Mouse (Mus musculus) gastrocnemius, adult 8-10 months (tissue): ENCODE results near the gene Pou2f3. TPM values are rescaled to one million over a fixed set of nuclear protein-coding genes. Genes with fewer than 3 reads are reported as not detected.

Source experiments
- DNase-seq, 2 experiments: peaks; one replicate each; pipeline ENCODE4 v3.0.0; 2022; ENCODE audit warnings: low spot score in 2 of 2
- total RNA-seq, 4 experiments: library from RNA; stranded (reverse); gene quantifications; 2 replicates each; pipeline ENCODE4 v1.2.4; 2022

Gene Pou2f3
- total RNA-seq, result not detected

DNA sequence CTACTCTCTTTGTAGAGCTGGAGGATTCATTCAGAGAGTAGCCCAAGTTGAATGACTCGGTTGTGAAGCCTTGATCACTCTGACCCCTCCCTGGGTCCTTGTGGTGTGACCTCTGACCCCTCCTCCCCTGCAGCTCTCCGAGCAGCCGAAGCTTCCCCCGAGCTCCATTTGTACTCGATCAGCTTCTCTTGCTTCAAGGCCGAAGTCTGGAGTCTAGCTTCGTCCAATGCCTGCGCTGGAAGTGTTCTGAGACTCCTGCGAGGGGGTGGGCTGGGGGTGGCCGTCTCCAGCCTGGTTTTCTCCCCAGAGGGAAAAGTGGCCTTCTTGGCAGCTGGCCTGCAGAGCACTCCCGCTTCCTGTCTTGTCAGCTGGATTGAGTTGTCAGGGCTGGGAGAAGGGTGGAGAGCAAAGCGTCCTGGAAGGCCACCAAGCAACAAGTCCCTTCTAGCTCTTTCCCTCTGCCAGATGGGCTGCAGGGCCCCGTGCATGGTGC lies at the start of gene Pou2f3:
Pou2f3 (minus strand) TSS at position 180 of the 493 bp plus-strand sequence.
- peak; percentile 44 to 66 for DNase-seq

DNA sequence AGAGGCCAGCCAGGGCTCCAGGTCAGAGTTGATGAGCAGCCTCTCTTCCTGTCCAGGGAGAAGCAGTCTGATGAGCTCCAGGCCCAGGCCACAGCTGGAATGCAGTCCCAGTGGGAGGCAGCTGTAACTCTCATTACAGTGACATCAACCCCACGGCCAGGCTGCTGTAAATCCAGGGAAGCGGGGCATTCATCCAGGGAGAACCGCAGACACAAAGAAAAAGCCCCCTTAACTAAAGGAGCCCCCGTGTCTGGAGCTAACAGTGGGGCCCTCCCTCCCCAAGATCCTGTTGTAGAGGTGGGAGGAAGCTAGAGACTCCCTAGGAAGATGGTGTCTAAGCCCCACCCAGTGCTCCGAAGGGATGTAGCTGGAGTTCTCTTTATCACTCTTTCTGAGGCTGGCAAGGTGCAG lies 43.1 kb upstream of the Pou2f3 start:
- peak; percentile 55 to 74 for DNase-seq

DNA sequence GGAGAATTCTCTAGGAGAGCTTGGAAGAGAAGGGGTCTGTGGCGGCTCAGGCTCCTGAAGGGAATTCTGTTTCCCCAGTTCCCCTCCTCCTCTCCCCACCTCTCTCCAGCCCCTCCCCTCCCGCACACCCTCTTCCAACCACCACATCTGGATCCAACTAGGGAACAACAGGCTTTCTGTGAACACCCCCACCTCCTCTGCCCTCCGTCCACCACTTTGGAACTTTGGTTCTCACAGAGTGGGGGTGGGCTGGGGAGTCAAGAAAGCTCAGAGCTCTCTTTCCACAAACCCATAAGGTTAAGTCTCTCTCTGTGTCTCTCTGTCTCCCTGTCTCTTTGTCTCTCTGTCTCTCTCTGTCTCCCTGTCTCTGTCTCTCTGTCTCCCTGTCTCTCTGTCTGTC lies 42.6 kb upstream of the Pou2f3 start:
- no peak for DNase-seq

DNA sequence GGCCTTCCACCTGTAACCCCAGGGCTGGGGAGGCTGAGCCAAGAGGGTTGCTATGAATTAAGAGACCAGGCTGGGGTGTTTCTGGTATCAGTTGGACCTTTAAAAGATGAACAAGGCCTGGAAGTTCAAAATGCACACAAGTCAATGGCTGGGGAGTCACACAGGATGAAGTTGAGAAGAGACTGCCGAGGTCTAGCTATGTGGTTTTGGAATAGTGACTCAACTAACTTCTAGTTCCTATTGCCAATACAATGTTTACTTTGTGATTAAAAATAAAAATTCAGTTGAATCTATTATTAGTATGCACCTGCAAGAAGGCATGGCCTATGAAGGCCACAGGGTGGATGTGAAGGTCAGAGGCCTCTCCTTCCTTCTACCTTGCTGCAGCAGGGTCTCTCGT lies 41.6 kb upstream of the Pou2f3 start:
- no peak for DNase-seq

DNA sequence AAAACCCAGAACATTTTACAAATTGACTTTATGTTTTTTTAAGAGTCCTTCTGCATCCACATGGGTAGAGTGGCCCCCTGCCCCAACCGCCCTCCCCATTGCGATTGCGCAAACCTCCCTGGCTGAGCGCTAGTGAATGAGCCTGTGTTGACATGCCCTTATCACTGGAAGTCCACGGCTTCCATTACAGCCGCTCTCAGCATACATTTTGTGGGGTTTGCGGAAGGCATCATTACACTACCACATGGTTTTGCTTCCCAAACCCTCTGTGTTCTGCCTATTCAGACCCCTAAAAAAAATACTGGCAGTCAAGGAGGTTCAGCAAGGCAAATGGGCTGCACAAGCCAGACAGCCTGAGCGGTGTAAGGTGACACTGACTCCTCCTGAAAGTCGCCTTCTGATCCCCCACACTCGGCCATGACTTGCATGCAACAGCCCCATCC lies 36.6 kb upstream of the Pou2f3 start:
- no peak for DNase-seq

DNA sequence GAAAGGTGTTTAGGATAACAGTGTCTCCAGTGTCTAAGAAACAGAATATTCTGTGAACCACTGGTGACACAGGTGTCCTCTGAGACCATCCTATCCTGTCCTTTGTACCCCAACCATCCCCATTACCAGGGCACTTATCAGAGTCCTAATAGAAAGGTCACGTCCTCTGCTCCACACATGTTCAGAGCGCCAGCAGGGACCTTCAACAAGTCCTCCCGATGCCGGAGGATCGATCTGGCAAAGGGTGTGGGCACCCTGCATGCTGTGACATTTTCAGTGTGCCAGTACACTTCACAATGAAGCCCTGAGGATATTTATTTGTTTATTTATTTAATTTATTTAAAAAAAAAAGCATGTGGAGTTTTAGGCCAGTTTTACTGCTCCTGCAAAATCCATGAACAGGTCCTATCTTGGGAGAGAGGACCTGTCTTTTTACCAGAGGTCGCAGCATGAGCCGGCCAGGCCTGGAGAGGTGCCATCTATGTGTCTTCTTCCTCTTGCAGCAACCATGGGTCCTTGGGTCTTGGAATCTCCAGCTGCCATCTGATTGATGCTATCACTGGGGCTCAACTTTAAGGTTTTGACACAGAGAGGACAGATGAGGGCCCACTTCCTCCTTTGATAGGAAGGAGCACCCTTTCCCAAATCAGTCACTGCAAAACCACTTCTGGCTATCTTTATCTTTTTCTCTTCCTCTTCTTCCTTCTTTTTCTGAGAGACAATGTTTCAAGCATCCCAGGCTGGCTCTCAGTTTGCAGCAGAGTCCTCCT lies 35.8 kb upstream of the Pou2f3 start:
- DNase-seq, result no peak

DNA sequence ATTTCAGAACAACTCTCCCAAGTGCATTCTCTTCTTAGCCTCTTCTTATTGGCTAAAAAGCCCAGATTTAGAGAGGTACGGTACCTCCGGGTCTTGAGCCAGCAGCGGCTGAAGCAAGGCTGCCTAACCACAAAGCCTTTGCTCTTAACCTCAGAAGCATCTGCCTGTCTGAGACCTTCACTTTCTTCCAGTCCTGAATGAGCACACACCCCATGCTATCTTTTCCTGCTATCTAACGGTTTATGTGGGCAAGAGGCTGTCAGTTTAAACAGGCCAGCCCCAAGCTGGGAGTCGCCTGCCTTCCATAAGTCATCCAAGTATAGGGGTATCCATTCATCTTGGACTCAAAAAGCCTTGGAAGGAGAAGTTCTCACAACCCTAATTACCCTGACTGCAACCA lies 32.3 kb upstream of the Pou2f3 start:
- no peak for DNase-seq

DNA sequence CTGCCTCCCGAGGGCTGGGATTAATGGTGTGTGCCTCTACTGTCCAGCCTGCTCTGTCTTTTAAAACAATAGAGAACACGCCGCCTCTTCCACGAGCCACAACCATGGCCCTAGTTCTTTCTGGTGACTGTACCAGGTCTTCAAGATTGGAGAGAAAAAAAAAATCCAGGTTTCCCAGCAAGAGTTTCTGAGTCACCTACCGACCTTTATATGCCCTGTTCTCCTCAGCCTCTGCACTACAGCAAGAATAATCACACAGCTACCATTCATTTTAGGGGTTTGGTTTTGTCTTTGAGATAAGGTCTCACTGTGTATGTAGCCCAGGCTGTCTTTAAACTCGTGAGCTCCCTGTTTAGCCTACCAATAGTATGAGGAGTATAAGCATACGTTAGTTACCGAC lies 31.8 kb upstream of the Pou2f3 start:
- DNase-seq, result no peak

DNA sequence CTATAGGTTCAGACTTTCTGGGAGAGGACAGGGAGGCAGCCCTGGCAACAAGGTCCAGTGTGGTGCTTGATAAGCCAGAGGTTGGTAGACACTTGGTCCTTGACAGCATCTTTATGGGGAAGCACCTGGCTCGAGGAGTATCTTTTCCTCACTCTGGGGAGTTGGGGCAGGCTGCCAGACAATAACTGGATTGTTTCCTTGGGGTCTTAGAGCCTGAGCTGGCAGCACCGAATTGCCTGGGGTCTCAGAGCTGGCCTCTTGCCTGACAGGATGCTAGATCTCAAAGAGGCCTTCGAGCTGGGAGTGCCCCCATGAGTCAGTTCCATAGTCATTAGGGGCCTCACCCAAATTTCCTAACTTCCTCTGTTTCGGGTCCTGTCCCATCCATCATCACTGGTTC lies 31.1 kb upstream of the Pou2f3 start:
- no peak for DNase-seq

DNA sequence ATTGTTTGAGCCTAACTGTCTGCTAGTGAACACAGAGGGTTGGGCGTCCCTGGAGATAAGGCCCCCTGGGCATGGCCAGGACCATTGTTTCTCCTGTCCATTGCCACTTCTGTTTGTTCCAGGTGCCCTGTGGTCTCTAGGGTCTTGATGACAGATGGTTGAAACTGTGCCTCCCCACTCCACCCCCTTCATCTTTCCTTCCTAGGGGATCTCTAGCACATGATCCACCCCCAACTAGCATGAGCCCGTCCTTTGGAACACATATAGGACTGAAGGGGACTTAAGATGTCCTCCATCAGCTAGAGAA lies 30.4 kb upstream of the Pou2f3 start:
- DNase-seq, result no peak

DNA sequence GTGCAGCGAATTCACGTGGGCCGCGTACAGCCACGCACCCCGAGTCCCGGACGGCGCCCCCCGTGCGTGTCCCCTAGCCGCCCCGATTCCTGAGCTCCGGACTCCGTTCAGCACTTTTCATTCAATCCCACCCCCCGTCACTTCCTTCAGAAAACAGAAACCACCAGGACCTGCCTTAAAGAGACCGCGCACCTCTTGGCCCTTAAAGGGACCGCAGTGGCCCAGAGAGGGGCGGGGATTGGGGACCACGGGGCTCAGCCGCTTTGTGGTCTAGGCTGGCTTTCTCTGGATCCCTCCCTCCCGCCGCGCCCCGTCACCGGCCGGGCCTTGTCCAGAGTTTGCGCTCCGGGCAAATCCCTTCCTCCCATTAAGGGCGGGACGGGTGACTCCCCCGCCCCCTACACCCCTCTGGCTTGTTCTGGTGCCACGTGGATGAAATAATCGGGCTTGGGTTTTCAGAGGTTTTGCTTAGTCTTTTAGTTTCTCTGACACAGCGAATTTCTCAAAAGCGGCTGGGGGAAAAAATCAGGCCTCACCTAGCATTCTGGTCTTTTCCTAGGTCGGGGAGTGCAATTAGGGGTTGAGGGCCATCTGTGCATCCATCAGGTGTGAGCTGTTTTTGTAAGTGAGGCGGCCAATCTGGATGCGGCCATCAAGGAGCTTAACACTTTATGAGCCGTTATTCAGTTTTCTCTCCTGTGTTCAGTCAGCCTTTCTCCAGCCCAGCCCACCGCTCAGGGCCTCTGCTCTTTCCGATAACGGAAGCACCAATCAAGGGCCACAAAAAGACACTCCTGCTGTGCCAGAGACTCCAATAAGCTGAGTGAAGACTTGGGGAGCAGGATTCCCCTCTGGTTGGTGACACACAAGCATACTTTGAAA lies 29.8 kb upstream of the Pou2f3 start, which contains the start of gene Oaf:
Oaf (minus strand) TSS at position 200 of the 882 bp plus-strand sequence.
- peak; percentile 85 to 89 for DNase-seq

DNA sequence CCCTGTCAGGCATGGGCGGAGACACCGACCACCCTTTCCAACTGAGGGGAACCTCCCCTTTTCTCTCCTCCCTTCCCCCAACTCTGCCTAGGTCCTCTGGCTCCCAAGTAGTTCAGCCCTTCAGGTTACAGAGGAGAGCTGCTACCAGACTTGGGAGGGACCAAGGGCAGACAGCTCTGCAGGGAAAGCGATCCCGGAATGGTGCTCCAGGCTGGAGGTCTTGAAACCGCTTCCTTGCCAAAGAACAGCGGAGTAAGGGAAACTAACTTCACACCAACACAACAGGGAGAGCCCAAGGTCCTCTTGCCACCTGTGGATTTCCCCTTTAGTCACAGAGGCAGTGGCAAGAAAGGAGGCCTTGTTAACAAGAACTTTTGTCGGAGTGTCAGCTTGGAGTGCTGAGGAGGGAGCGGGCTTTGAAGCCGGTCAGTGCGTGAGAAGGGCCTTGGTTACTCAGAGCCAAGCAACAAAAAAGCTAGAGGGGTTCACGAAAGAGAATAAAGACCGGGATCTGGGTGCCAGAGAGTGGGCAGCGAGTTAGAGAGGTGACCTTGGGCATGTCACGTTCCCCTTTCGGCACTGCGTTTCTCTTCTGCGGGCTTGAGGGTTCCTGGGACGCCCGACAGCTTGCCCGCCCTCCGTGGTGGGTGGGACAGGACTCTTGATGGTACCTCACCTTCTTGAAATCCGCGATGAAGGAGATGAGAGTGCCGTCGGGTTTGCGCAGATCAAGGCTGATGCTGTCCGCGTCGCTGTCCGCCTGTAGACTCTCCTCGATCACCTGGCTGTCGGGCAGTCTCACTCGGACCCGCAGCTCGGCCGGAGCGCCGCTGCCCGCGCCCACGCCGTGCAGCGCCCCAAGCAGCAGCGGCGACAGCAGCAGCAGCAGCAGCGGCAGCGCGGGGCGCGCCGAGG lies 28.7 kb upstream of the Pou2f3 start:
- no peak for DNase-seq

DNA sequence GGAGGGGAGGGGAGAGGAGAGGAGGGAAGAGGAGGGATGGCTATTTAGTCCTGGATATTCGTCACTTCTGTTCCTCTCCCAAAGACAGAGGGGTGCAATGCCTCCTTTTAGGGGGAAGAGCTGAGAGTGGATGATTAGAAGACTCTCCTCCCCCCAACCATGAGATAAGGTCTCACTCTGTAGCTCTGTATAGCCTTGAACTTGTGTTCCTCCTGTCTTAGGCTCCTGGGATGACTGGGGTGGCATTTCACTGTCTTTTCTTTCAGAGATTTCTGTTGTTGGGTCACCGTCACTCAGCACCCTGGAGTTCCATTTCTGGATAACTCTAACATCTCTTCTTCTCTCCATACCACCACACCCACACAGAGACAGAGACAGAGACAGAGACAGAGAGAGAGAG lies 28.0 kb upstream of the Pou2f3 start:
- DNase-seq, result no peak

DNA sequence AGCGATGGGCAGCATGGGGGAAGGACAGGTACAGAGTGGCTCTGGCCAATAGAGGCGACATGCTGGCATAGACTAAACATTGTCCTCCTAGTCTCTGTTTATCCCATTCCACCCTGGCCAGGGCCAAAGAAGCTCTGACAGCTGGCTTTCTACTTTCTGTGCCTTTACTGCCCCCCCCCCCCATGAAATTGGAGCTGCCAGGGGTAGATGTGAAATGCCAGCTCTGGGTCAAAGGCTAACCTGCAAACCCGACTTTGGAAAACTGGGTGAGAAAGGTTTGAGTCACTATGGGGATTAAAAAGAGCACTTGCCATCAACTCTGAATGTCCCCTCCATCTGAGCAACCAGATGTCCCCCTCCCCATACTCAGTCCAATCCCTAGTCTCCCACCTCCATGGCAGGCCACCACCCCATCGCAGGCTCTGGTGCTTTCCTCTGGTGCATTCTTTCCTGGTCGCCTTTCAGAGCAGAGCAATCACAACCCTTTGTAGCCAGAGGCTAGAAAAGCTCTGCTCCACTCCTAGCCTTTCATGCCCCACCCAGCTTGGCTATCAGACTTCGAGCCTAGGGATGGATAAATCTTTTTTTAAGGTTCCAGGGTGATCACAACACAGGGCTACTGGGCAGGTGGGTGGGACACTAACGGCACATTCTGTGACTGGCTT lies 27.1 kb upstream of the Pou2f3 start:
- no peak for DNase-seq

DNA sequence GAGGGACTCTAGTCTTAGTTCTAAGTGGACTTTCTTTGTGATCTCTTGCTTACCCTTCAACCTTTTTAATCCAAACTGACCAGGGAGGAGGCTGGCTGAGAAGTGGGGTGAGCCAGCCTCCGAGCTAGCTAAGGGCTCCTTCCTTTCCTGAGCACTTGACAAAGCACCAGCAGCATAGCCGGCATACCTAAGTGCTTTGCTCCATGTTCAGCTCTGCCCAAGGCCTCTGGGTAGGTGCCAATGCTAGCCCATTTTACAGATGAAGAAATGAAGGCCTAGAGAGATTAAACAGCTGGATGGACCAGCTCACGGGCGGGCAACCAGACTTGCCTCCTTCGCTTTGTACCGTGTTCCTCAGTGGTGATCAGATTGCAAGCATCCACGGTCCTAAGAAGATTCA lies 26.4 kb upstream of the Pou2f3 start:
- no peak for DNase-seq

DNA sequence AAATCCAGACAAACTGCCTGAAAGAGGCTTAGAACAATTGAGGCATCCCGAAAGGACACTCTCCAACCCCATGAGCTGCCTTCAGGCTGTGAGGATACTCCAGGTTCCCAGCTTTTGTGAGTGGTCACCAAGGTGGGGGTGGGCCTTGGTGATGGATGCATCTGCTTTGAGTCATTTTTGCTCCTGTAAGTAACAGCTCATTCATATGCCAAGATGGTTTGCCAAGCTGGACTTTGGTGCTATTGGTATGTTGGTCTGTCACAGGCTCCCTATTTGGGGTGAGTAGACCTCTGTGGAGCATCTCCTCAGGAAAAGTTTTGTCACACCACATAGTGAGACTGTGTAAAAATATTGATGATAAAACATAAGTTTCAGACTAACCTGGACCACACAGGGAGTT lies 25.9 kb upstream of the Pou2f3 start:
- no peak for DNase-seq

DNA sequence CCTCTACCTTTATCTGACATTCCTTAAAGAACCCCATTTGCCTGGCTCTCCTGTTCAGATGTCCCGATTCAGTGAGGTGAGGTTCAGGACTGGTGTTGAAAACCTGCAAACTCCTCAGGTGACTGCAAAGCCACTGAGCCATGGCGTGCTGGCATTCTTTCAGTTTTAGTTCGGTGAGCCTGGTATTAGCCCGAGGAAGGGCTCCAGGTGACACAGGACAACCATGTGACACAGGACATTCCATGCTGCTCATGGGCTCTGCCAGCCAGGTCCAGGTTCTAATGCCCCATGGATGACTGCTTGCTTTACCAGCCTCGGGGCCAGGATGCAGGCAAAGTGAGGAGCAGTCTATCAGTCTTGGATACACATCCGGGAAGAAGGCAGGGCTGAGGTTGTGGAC lies 25.2 kb upstream of the Pou2f3 start:
- DNase-seq, result no peak

DNA sequence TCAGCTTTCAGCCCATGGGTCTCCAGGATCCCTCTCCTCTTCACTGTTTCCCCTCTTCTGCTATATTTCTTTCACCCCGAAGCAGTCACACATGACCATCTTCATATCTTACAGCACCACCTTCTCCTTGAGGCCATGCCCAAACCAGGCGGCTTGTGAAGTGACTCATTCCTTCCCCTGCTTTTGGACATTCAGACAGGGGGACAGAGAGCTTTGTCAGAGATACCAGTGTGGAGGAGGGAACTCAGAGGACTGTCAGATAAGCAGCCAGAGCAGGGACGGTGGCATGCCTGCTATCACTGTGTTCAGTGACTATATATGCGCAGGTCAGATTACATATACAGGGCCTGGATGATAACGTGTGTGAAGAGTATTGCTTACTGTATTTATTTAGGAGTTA lies 24.3 kb upstream of the Pou2f3 start:
- no peak for DNase-seq

DNA sequence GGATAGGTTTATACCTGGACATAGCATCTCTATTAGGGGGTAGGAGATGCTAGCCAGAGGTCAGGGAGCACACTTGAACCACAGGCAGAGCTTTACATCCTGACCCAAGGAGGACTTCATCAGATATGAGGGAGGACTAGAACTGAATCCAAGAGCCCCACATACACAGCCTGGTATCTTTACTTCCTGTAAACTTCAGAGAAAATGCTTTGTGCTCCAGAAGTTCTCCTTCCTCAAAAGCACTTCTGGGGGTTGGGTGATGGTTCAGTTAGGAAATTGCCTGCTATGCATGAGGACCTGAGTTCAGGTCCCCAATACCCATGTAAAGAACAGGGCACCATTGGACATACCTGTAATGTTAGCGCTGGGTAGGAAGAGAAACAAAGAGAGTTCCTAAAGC lies 23.3 kb upstream of the Pou2f3 start:
- no peak for DNase-seq

DNA sequence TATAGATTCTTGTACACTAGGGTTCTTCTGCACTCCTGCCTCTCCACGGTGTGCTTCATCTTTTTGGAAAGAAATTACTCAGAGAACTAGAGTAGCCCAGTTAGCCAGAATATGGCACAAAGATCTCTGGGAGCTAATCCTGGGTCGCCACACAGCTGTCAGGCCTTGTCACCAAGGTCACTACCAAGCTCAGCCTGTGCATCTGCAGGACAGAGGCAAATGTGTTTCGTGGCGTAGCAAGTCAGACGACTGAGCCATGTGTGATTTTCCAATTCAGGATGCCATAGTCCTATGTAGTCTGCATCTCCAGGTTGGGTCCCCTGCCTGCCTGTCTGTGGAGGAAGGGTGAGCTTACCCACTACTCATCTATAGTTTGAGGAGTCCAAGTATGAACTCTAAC lies 22.9 kb upstream of the Pou2f3 start:
- DNase-seq, result no peak

DNA sequence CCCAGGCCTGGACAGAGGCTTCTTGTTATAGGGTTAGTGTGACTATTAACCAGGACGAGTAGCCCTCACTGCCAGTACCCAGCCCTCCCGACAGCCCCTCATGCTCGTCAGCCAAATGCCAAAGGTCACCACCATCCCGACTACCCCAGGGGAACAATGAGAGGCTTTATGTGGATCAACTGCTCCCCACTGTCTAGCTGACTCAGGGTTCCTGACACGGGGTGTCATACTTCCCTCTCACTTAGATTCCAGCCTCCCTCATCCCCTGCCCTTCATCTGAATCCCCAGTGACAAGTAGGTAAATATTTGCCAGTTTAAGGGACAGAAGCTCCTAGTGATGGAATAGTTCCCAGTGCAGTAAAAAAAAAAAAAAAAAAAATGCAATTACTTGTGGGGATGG lies 22.1 kb upstream of the Pou2f3 start:
- DNase-seq, result no peak
